Mouse (Mus musculus) Patski (cell line): ENCODE measurements around the gene Mxi1. TPM values are rescaled to one million over a fixed set of nuclear protein-coding genes. Genes with fewer than 3 reads are reported as not detected.
A peak's percentile ranks its signal among the peaks of the same experiment; 100 is the strongest.

Source experiments
- ATAC-seq: fragments of 100-300 bp; one replicate; pipeline ENCODE4 v1.8.0; 2021
- CTCF ChIA-PET: fragments of 350-600 bp; sonication (Branson Sonifier 250); formaldehyde crosslinking; loops from one replicate; lab custom pipeline; 2022; ENCODE audit warnings: inconsistent platforms; lab: Charles Lee
- POLR2A ChIA-PET: fragments of 350-600 bp; sonication (Branson Sonifier 250); formaldehyde crosslinking; loops from one replicate; lab custom pipeline; 2022; ENCODE audit warnings: antibody characterized with exemption, inconsistent platforms; lab: Charles Lee
- DNase-seq: peaks from one replicate; pipeline ENCODE4 v3.0.0-alpha.2; 2011; ENCODE audit warnings: low read depth, low spot score
- H3K27me3 ChIP-seq: fragments of 371-371 bp; one replicate; pipeline ENCODE4 v1.5.1; 2021
- CTCF ChIP-seq: fragments of 100-300 bp; IDR thresholded peaks from one replicate; pipeline ENCODE4 v1.5.1; 2021
- in situ Hi-C: fragments of 300-500 bp; cut with MboI; formaldehyde crosslinking; loops from 3 replicates; pipeline ENCODE4 v1.11.1; 2018; ENCODE audit warnings: low pct_unique_long_range_greater_than_20kb, mixed read lengths
- polyA plus RNA-seq: library from polyadenylated mRNA; unstranded; gene quantifications from one replicate; pipeline ENCODE4 v1.2.3, GENCODE M21; 2021

The Mxi1 gene
- polyA plus RNA-seq, 1 experiment from 2014 or later = 92.8 TPM

GRCm38 (mm10) chr19:53373570-53373969 is 63.3 kb downstream of the Mxi1 start:
- ChIA-PET POLR2A (interaction anchor here (0.6 to 0.7 kb wide), 4 partner anchors 53 to 402 kb away, joined by 3 to 10 read pairs (median 6); no protein-coding TSS in a partner anchor), CTCF (no interaction called here)
- in situ Hi-C loops = loop anchor here (5.0 to 25.0 kb wide), 2 partner anchors 41 to 361 kb away; no protein-coding TSS in a partner anchor
- ATAC-seq (no peak), DNase-seq (no peak)
- no peaks in the 10 kb centered on the region for H3K27me3 ChIP-seq
- TF ChIP-seq CTCF = no peak

GRCm38 (mm10) chr19:53375299-53375698 is 65.0 kb downstream of the Mxi1 start:
- CTCF ChIA-PET = interaction anchor here (1.0 kb wide), 3 partner anchors 37 to 127 kb away, joined by 3 read pairs; no protein-coding TSS in a partner anchor
- H3K27me3 ChIP-seq = no peaks in the 10 kb centered on the region
- peak; percentile 9 for ATAC-seq
- in situ Hi-C loops = loop anchor here (25.0 kb wide), 2 partner anchors 387 to 562 kb away; partner anchors contain the start of genes Bbip1 and Shoc2
- POLR2A ChIA-PET = interaction anchor here (0.9 to 1.1 kb wide), 2 partner anchors 9 to 37 kb away, joined by 3 read pairs; no protein-coding TSS in a partner anchor
- no peak for DNase-seq
- no peak for TF ChIP-seq CTCF

GRCm38 (mm10) chr19:53375816-53376215 is 65.5 kb downstream of the Mxi1 start:
- DNase-seq (no peak), ATAC-seq (peak; percentile 58)
- in situ Hi-C loops = loop anchor here (25.0 kb wide), 2 partner anchors 386 to 561 kb away; partner anchors contain the start of genes Bbip1 and Shoc2
- CTCF ChIA-PET = interaction anchor here (1.0 kb wide), 3 partner anchors 36 to 128 kb away, joined by 3 read pairs; no protein-coding TSS in a partner anchor
- H3K27me3 ChIP-seq = no peaks in the 10 kb centered on the region
- TF ChIP-seq CTCF = no peak
- POLR2A ChIA-PET = interaction anchor here (0.9 to 1.1 kb wide), 2 partner anchors 10 to 37 kb away, joined by 3 read pairs; no protein-coding TSS in a partner anchor

GRCm38 (mm10) chr19:53377652-53378051 is 67.3 kb downstream of the Mxi1 start:
- ChIA-PET POLR2A (interaction anchor here (1.4 kb wide), 1 partner anchor 52 kb away, joined by 3 read pairs; no protein-coding TSS in a partner anchor), CTCF (interaction anchor here (1.0 to 2.2 kb wide), 4 partner anchors 9 to 130 kb away, joined by 3 to 6 read pairs (median 4); no protein-coding TSS in a partner anchor)
- no peaks in the 10 kb centered on the region for H3K27me3 ChIP-seq
- DNase-seq = no peak
- in situ Hi-C loops = loop anchor here (25.0 kb wide), 2 partner anchors 385 to 560 kb away; partner anchors contain the start of genes Bbip1 and Shoc2
- ATAC-seq = no peak
- no peak for TF ChIP-seq CTCF

- no peak for DNase-seq
- ChIA-PET CTCF (interaction anchor here (1.0 to 2.2 kb wide), 4 partner anchors 8 to 131 kb away, joined by 3 to 6 read pairs (median 4); no protein-coding TSS in a partner anchor), POLR2A (interaction anchor here (0.6 kb wide), 1 partner anchor 68 kb away, joined by 5 read pairs; the partner anchor contains the start of gene Mxi1)
- no peak for ATAC-seq
- H3K27me3 ChIP-seq = no peaks in the 10 kb centered on the region
- TF ChIP-seq CTCF = no peak
- in situ Hi-C loops = loop anchor here (25.0 kb wide), 2 partner anchors 384 to 559 kb away; partner anchors contain the start of genes Bbip1 and Shoc2
Observed at GRCm38 (mm10) chr19:53378421-53378820, 68.1 kb downstream of the Mxi1 start.

- POLR2A ChIA-PET = interaction anchor here (0.7 kb wide), 1 partner anchor 186 kb away, joined by 4 read pairs; no protein-coding TSS in a partner anchor
- in situ Hi-C loops = loop anchor here (25.0 kb wide), 2 partner anchors 379 to 554 kb away; partner anchors contain the start of genes Bbip1 and Shoc2
- TF ChIP-seq CTCF = no peak
- ATAC-seq = no peak
- CTCF ChIA-PET = interaction anchor here (1.0 kb wide), 1 partner anchor 11 kb away, joined by 3 read pairs; no protein-coding TSS in a partner anchor
- H3K27me3 ChIP-seq = no peaks in the 10 kb centered on the region
- DNase-seq = no peak
Observed at GRCm38 (mm10) chr19:53383336-53383735, 73.0 kb downstream of the Mxi1 start.

GRCm38 (mm10) chr19:53389417-53389816 is 79.1 kb downstream of the Mxi1 start:
- no peaks in the 10 kb centered on the region for H3K27me3 ChIP-seq
- no peak for ATAC-seq
- POLR2A ChIA-PET = interaction anchor here (0.9 kb wide), 1 partner anchor 9 kb away, joined by 4 read pairs; no protein-coding TSS in a partner anchor
- in situ Hi-C loops = loop anchor here (25.0 kb wide), 2 partner anchors 373 to 548 kb away; partner anchors contain the start of genes Bbip1 and Shoc2
- no peak for TF ChIP-seq CTCF
- DNase-seq = no peak
- CTCF ChIA-PET = interaction anchor here (1.1 to 1.2 kb wide), 2 partner anchors 12 to 67 kb away, joined by 4 to 5 read pairs; no protein-coding TSS in a partner anchor

GRCm38 (mm10) chr19:53389851-53390431 is 79.6 kb downstream of the Mxi1 start:
- peak; percentile 33 for TF ChIP-seq CTCF
- ChIA-PET POLR2A (interaction anchor here (0.9 kb wide), 1 partner anchor 9 kb away, joined by 4 read pairs; no protein-coding TSS in a partner anchor), CTCF (no interaction called here)
- no peak for DNase-seq
- ATAC-seq = peak; percentile 65
- no peaks in the 10 kb centered on the region for H3K27me3 ChIP-seq
- in situ Hi-C loops = loop anchor here (5.0 to 25.0 kb wide), 3 partner anchors 252 to 547 kb away; partner anchors contain the start of genes Bbip1 and Shoc2

- TF ChIP-seq CTCF = no peak
- ATAC-seq (peak; percentile 97), DNase-seq (peak; percentile 94)
- POLR2A ChIA-PET = no interaction called here
- no peaks in the 10 kb centered on the region for H3K27me3 ChIP-seq
- CTCF ChIA-PET = no interaction called here
- in situ Hi-C loops = loop anchor here (5.0 to 25.0 kb wide), 3 partner anchors 252 to 547 kb away; partner anchors contain the start of genes Bbip1 and Shoc2
Observed at GRCm38 (mm10) chr19:53390495-53391007, 80.2 kb downstream of the Mxi1 start, which contains the start of gene Smndc1. TSS of gene Smndc1 (minus strand) at chr19:53390578.
